Mouse (Mus musculus): Measurements from ENCODE around the gene Hist2h2aa1. TPM values are rescaled to one million over a fixed set of nuclear protein-coding genes. Genes with fewer than 3 reads are reported as not detected.
"Not testable (repeated sequence)": the region's sequence is repeated elsewhere in the genome, so short reads cannot be mapped to it uniquely, and the experiment has no call there.

The Hist2h2aa1 gene
- polyA plus RNA-seq, 1 experiment from 2014 or later, result 107 TPM

DNA sequence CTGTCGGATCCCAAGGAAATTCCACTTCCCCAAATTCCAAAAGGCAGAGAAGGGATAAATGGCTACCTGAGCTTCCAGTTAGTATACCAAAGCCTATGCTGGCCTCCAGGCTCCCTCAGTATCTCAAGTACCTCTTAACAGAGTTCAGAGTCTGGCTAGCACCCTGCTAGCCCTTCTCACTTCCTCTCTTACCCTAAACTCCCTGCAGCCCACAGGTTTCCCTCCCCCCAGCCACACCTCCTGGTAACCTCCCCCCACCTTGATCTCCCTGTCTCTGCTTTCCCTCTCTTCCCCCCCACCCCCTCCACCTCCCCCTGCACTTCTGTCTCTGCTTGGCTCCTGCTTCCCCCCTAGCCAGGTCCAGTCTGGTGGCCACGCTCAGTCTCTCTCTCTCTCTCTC, 45.6 kb upstream of the Hist2h2aa1 start:
- 46% methylated on average over 2 of the region's 2 CpGs for WGBS (ENCODE audit: insufficient replicate concordance)
- no peak for ATAC-seq
- Histone ChIP-seq H3K4me1 (ENCODE audit: insufficient read depth) (peaks cover 15% of the 10 kb centered on the region), H3K4me3 (ENCODE audit: low read depth, low read length) (no peak overlapping the region), H3K9me3 (ENCODE audit: low read length) (no peaks in the 10 kb centered on the region; the same call in 1 of the 2 replicates), H3K27ac (ENCODE audit: low read depth) (no peak overlapping the region), H3K9ac (replicated peaks) (no peak overlapping the region), H3K36me3 (replicated peaks; ENCODE audit: insufficient read depth, low read length) (no peaks in the 10 kb centered on the region), H3K4me2 (ENCODE audit: low read depth, low read length) (no peak overlapping the region), H3K27me3 (ENCODE audit: insufficient read depth, low read length) (no peaks in the 10 kb centered on the region)
- TF ChIP-seq CTCF (IDR thresholded peaks at IDR 0.05; ENCODE audit: low read depth) (no peak), EP300 (IDR thresholded peaks at IDR 0.05; ENCODE audit: low read depth) (no peak)
- DNase-seq, result no peak

DNA sequence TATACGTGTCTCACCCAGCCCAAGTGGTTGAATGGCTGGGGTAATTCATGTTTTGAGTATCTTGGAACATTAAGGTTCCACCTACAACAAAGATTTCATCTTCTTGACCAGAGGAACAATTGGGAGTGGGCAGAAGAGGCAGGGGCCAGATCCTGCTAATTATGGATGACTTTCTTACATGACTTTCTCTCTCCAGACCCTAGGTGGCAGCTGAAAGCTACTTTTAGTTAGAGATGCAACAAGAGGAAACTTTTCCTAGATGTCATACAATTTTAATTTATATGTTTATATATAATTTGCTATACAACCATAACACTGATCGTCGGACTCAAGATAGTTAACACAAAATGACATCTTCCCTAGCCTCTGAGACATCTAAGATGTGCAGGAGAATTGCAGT, 37.5 kb upstream of the Hist2h2aa1 start:
- DNase-seq (no peak), ATAC-seq (no peak)
- H3K4me3 ChIP-seq (ENCODE audit: low read depth, low read length), result no peak overlapping the region
- no peaks in the 10 kb centered on the region for H3K36me3 ChIP-seq (replicated peaks; ENCODE audit: insufficient read depth, low read length)
- no peaks in the 10 kb centered on the region for H3K9me3 ChIP-seq (ENCODE audit: low read length)
- H3K4me1 ChIP-seq (ENCODE audit: insufficient read depth), result peaks cover 4% of the 10 kb centered on the region; the same call in 1 of the 2 replicates
- H3K9ac ChIP-seq (replicated peaks), result no peak overlapping the region
- WGBS (ENCODE audit: insufficient replicate concordance), result 79% methylated on average over 3 of the region's 3 CpGs
- H3K4me2 ChIP-seq (ENCODE audit: low read depth, low read length), result no peak overlapping the region
- no peaks in the 10 kb centered on the region for H3K27me3 ChIP-seq (ENCODE audit: insufficient read depth, low read length)
- TF ChIP-seq CTCF (IDR thresholded peaks at IDR 0.05; ENCODE audit: low read depth), result peak; percentile 33
- TF ChIP-seq EP300 (IDR thresholded peaks at IDR 0.05; ENCODE audit: low read depth), result no peak
- H3K27ac ChIP-seq (ENCODE audit: low read depth), result no peak overlapping the region

DNA sequence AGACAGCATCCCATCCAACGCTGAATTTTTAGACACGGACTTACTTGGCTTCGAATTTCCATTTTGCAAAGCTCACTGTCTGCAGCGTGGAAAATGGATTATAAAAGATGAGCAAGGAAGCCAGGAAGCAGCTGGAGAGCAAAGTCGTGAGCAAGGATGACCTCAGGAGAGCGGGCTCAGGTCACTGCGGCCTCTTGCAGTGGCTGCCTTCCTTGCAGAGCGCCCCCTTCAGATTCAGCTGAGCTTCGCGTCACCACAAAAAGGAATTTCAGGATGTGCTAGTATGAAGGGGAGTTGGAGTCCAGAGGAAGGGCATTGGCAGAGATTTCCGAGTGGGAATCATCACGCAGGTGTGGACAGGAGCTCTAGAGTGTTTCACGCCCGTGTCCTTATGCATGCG, 36.1 kb upstream of the Hist2h2aa1 start:
- H3K27me3 ChIP-seq (ENCODE audit: insufficient read depth, low read length), result no peaks in the 10 kb centered on the region
- H3K4me3 ChIP-seq (ENCODE audit: low read depth, low read length), result no peak overlapping the region
- TF ChIP-seq EP300 (IDR thresholded peaks at IDR 0.05; ENCODE audit: low read depth) (no peak), CTCF (IDR thresholded peaks at IDR 0.05; ENCODE audit: low read depth) (peak; percentile 57)
- no peaks in the 10 kb centered on the region for H3K36me3 ChIP-seq (replicated peaks; ENCODE audit: insufficient read depth, low read length)
- H3K9me3 ChIP-seq (ENCODE audit: low read length), result no peaks in the 10 kb centered on the region
- 35% methylated on average over 15 of the region's 15 CpGs for WGBS (ENCODE audit: insufficient replicate concordance)
- ATAC-seq (no peak), DNase-seq (peak; percentile 34)
- H3K27ac ChIP-seq (ENCODE audit: low read depth), result no peak overlapping the region
- H3K9ac ChIP-seq (replicated peaks), result no peak overlapping the region
- H3K4me2 ChIP-seq (ENCODE audit: low read depth, low read length), result no peak overlapping the region
- peaks cover 10% of the 10 kb centered on the region for H3K4me1 ChIP-seq (ENCODE audit: insufficient read depth)

DNA sequence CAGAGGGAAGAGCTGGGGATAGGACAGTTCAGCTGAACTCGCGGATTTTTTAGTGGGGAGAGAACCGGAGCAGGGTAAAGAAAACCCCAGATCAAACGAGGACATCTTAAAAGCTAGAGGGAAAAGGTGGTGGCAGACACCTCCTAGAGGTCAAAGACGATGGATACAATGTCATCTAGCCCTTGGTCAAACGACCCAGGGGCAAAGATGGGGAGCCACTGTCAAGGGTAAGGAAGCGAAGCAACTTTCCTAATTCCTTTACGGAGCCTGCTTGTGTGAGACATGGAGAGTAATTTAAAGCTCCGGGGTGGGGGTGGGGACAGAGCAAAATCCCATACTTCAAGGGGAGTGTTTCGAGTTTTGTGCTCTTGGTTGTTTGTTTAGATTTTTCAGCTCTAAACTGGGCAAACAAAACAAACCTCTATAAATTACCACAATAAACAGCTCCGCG, 26.1 kb upstream of the Hist2h2aa1 start:
- peak overlapping the region; percentile 99 for H3K27ac ChIP-seq (ENCODE audit: low read depth)
- TF ChIP-seq CTCF (IDR thresholded peaks at IDR 0.05; ENCODE audit: low read depth), result peak; percentile 65
- no peak for TF ChIP-seq EP300 (IDR thresholded peaks at IDR 0.05; ENCODE audit: low read depth)
- H3K4me2 ChIP-seq (ENCODE audit: low read depth, low read length), result peak overlapping the region; percentile 70
- H3K36me3 ChIP-seq (replicated peaks; ENCODE audit: insufficient read depth, low read length), result no peaks in the 10 kb centered on the region
- H3K9me3 ChIP-seq (ENCODE audit: low read length), result no peaks in the 10 kb centered on the region
- peak; percentile 7 for ATAC-seq
- peaks cover 41% of the 10 kb centered on the region for H3K4me1 ChIP-seq (ENCODE audit: insufficient read depth)
- H3K27me3 ChIP-seq (ENCODE audit: insufficient read depth, low read length), result no peaks in the 10 kb centered on the region
- peak; percentile 52 for DNase-seq
- peak overlapping the region; percentile 93 for H3K9ac ChIP-seq (replicated peaks)
- H3K4me3 ChIP-seq (ENCODE audit: low read depth, low read length), result peak overlapping the region; percentile 67
- WGBS (ENCODE audit: insufficient replicate concordance), result 0% methylated on average over 12 of the region's 12 CpGs

DNA sequence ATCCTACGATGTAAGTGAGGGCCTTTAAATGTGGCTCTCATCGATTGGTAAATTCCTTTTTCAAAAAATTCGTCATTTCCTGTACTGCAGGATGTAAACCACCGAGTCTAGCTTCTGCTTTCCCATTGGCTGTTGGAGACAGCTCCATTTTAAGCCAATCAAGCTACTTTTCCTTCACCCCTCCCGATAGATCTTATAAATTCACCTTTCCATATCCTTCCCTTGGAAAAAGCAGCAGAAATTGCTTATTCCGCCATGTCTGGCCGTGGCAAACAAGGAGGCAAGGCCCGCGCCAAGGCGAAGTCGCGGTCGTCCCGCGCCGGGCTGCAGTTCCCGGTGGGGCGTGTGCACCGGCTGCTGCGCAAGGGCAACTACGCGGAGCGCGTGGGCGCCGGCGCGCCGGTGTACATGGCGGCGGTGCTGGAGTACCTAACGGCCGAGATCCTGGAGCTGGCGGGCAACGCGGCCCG, 25.6 kb upstream of the Hist2h2aa1 start, which contains the start of the genes Bola1 and Hist2h2ab:
Gene Bola1, minus strand, starts transcription at position 49 of the 470 bp plus-strand sequence.
Gene Hist2h2ab, plus strand, starts transcription at position 205 of the 470 bp plus-strand sequence.
- peak; percentile 79 for DNase-seq
- Histone ChIP-seq H3K4me2 (ENCODE audit: low read depth, low read length) (peak within 1 kb of the TSS; percentile 70), H3K4me1 (ENCODE audit: insufficient read depth) (peaks cover 40% of the 10 kb centered on the region)

DNA sequence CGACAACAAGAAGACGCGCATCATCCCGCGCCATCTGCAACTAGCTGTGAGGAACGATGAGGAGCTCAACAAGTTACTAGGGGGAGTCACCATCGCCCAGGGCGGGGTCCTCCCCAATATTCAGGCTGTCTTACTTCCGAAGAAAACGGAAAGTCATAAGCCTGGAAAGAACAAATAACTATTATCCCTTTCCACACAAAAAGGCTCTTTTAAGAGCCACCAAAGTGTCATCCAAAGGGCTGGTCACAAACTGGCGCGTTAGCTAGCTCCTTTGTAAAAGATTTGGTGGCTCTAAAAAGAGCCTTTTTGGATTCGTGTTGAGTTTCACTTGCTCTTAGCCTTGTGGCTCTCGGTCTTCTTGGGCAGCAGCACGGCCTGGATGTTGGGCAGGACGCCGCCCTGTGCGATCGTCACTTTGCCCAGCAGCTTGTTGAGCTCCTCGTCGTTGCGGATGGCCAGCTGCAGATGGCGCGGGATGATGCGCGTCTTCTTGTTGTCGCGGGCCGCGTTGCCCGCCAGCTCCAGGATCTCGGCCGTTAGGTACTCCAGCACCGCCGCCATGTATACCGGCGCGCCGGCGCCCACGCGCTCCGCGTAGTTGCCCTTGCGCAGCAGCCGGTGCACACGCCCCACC, 25.0 kb upstream of the Hist2h2aa1 start:
- H3K4me3 ChIP-seq (ENCODE audit: low read depth, low read length), result peak overlapping the region; percentile 67
- not testable (repeated sequence) for H3K27me3 ChIP-seq (ENCODE audit: insufficient read depth, low read length); H3K9me3 ChIP-seq (ENCODE audit: low read length); H3K36me3 ChIP-seq (replicated peaks; ENCODE audit: insufficient read depth, low read length); ATAC-seq
- H3K27ac ChIP-seq (ENCODE audit: low read depth), result peak overlapping the region; percentile 99
- H3K9ac ChIP-seq (replicated peaks), result peak overlapping the region; percentile 93
- H3K4me2 ChIP-seq (ENCODE audit: low read depth, low read length), result peak overlapping the region; percentile 70
- peaks cover 45% of the 10 kb centered on the region for H3K4me1 ChIP-seq (ENCODE audit: insufficient read depth)
- DNase-seq, result peak; percentile 62
- WGBS (ENCODE audit: insufficient replicate concordance), result 0% methylated on average over 23 of the region's 47 CpGs

More for the DNA sequence above, 25.6 kb upstream of the Hist2h2aa1 start, which contains the start of the genes Bola1 and Hist2h2ab:
- no peaks in the 10 kb centered on the region for H3K9me3 ChIP-seq (ENCODE audit: low read length)
- peak within 1 kb of the TSS; percentile 99 for H3K27ac ChIP-seq (ENCODE audit: low read depth)
- H3K4me3 ChIP-seq (ENCODE audit: low read depth, low read length), result peak within 1 kb of the TSS; percentile 67
- H3K27me3 ChIP-seq (ENCODE audit: insufficient read depth, low read length), result no peaks in the 10 kb centered on the region
- H3K36me3 ChIP-seq (replicated peaks; ENCODE audit: insufficient read depth, low read length), result no peaks in the 10 kb centered on the region
- TF ChIP-seq CTCF (IDR thresholded peaks at IDR 0.05; ENCODE audit: low read depth) (no peak), EP300 (IDR thresholded peaks at IDR 0.05; ENCODE audit: low read depth) (peak; percentile 45; the same call in 1 of the 2 replicates)
- peak within 1 kb of the TSS; percentile 93 for H3K9ac ChIP-seq (replicated peaks)
- ATAC-seq, result peak; percentile 62
- under 1% methylated on average over 37 of the region's 37 CpGs for WGBS (ENCODE audit: insufficient replicate concordance)
